Mouse (Mus musculus): ENCODE data around the gene Clcn7. TPM values are rescaled to one million over a fixed set of nuclear protein-coding genes. Genes with fewer than 3 reads are reported as not detected.
A peak's percentile ranks its signal among the peaks of the same experiment; 100 is the strongest.
"Not testable (repeated sequence)": the region's sequence is repeated elsewhere in the genome, so short reads cannot be mapped to it uniquely, and the experiment has no call there.

The Clcn7 gene
- total RNA-seq, 2 experiments from 2014 or later, result 27.5 to 28.9 TPM

DNA sequence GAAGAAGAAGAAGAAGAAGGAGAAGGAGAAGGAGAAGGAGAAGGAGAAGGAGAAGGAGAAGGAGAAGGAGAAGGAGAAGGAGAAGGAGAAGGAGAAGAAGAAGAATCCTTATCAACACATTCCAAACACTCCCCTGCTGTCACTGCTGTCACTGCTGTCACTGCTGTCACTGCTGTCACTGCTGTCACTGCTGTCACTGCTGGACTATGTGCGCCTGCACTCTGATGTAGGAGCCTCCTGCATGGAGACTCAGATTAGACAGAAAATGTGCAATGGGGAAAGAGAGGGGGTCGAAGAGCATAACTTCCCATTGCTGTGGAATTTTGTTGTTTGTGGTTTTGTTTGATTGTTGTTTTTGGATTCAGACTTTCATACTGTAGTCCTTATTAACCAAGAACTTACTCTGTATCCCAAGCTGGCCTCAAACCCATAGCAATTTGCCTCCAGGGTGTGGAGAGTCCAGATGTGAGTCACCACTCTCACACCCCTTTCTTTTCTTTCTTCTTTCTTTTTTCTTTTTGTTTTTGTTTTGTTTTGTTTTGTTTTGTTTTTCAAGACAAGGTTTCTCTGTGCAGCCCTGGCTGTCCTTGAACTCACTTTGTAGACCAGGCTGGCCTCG is 7.6 kb upstream of the Clcn7 start:
- intact Hi-C loops (cut with DNase I), result loop anchor here (5.0 kb wide), 1 partner anchor 147 kb away; the partner anchor contains the start of gene Ube2i
- not testable (repeated sequence) for DNase-seq

DNA sequence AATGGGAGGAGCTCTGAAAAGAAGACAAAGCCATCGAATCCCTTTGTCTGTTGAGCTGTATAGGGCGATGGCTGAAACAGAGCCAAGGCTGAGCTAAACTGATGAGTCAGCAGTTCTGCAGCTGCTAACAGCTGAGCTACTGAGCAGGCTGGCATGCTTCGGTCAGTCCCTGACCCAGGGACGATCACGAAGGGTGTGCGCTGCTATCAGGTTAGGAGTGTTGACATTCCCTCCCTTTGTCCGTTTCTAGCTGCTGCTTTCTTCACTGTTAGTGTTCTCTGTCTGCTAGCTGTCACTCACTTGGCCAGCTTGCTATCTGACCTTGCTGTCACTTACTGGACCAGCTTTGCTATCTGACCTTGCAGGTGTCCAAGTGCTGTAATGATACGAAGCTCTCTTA is 6.1 kb upstream of the Clcn7 start:
- intact Hi-C loops (cut with DNase I), result loop anchor here (5.0 kb wide), 1 partner anchor 145 kb away; the partner anchor contains the start of gene Ube2i
- DNase-seq, result peak in 1 of 2 experiments; percentile 35

DNA sequence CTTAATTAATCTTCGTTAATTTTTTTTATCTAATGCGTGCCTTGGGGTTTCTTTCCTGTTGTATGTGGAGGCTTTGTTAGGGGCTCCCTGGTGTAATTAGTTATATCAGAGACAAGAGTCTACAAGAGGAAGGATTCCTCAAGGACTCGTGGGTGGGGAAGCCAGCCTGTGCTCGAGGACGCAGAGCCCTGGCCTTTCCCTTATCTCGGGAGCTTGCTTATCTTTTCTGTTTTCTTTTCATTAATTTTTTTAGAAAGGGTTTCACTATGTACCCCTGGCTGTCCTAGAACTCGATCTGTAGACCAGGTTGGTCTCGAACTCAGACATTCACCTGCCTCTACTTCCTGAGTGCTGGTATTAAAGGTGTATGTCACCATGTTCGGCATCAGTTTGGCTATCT is 5.5 kb upstream of the Clcn7 start:
- intact Hi-C loops (cut with DNase I), result loop anchor here (5.0 kb wide), 1 partner anchor 145 kb away; the partner anchor contains the start of gene Ube2i
- DNase-seq, result no peak

DNA sequence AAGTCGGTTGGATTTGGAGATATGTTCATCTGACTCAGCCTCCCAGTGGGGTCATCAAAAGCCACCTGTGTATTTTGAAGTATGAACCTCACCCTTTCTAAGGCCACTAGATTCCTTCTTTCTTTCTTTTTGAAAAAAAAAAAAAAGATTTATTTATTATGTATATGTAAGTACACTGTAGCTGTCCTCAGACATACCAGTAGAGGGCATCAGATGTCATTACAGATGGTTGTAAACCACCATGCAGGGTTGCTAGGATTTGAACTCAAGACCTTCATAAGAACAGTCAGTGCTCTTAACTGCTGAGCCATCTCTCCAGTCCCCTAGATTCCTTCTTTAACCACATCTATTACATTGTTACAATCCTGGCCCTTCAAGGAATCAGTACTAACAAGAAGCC is 3.1 kb upstream of the Clcn7 start:
- intact Hi-C loops (cut with DNase I), result no loop called here
- DNase-seq, result no peak

DNA sequence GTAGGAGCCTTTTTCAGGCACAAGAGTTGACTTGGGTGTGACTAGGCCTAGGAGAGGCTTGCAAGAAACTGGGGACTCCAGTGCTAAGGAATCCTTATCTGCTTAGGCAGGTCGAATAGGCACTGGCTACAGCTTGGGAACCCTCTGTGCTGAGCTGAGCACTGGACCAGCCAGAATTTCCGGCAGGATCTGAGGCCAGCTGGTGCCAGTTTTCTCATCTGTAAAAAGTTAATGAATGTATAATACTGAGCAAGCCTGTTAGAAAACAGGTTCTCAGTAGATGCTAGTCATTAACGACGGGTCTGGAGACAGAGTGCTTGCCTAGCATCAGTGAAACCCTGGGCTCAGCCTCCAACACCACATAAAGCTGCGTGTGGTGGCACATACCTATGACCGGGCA is 2.4 kb downstream of the Clcn7 start:
- intact Hi-C loops (cut with DNase I), result no loop called here
- DNase-seq, result no peak

DNA sequence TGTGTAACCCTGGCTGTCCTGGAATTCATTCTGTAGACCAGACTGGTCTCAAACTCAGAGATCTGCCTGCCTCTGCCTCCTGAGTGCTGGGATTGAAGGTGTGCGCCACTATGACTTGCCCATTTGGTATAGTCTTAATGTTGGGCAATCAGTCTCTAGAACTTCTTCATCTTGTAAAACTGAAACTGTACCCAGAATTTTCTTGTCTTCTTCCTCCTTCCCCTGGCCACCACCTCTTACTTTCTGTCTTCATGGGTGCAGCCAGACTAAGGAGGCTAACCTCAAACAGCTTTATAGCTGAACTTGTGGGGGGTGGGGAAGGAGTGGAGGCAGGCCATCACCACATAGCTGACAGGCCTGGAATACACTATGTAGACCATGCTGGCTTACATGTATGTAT is 5.6 kb downstream of the Clcn7 start:
- no peak for DNase-seq
- intact Hi-C loops (cut with DNase I), result no loop called here

DNA sequence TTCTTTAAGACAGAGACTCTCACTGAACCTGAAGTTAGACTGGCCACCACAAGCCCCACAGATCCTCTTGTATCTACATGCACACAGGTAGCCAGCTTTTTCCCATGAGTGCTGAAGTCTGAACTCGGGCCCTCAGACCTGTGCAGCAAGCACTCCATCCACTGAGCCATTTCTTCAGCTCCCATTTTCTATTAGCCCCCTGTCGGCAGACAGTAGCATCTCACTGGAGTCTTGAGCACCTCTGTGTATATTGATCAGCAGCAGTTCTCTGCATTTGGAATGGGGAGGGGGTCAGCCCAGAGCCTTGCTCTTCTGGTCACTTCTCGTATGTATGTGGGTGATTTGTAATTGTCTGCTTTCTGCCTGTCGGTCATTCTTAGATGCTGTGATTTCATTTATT is 6.8 kb downstream of the Clcn7 start:
- no peak for DNase-seq
- intact Hi-C loops (cut with DNase I), result no loop called here

DNA sequence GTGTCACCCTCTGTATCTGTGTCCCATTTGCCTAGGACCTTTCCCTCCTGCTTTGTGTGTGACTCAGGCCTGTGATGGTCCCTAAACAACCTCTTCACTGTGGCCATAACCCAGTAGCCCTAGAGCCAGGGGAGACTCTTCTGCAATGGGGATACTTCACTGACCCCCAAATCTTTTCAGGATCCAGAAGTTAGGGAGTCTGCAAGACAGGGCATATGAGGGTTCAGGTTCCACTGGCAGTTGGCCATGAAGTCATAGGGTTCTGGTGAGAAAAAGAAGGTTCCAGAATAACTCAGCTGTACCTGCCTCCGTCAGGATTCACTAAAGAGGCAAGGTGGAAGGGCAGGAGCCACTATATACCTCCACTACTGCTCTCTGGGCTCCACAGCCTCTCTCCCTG is 29.0 kb downstream of the Clcn7 start, which contains the start of gene Ccdc154:
Gene Ccdc154, plus strand, starts transcription at position 301 of the 400 bp plus-strand sequence.
- DNase-seq, result no peak
- intact Hi-C loops (cut with DNase I), result no loop called here

DNA sequence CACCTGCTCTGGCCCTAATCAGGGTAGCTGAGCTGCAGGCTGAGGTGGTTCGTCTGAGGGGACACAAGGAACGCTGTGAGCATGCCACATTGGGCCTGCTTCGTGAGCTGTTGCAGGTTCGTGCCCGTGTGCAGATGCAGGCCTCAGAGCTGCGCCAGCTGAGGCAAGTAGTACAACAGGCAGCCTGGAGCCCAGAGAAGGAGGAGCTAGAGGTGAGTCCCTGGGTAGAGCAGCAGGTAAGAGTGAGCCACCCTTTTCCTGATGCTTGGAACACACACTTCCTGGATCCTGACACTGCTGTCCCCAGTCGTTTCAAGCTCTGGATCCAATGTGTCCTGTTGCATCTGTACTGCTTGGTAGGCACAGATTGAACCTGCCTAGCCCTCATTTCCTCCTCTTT is 30.2 kb downstream of the Clcn7 start:
- intact Hi-C loops (cut with DNase I), result no loop called here

DNA sequence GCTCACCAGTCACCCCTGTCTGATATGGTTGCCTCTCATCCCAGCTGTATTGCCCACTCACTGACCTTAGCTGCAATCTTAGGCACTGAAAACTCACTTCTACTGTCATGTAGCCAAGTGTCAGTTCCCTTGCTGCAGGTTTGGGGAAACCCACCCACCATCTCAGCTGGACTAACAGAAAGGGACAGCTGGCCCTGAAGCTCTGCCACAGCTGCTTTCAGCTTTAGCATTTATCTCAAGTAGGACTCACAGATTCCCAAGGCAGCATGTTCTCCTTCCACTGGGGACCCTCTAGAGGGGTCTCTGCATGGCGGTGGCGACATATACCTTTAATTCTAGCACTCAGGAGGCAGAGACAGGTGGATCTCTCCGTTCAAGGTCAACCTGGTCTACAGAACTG is 31.6 kb downstream of the Clcn7 start:
- DNase-seq, result no peak
- intact Hi-C loops (cut with DNase I), result no loop called here

More for the DNA sequence above, 30.2 kb downstream of the Clcn7 start:
- DNase-seq, result no peak

DNA sequence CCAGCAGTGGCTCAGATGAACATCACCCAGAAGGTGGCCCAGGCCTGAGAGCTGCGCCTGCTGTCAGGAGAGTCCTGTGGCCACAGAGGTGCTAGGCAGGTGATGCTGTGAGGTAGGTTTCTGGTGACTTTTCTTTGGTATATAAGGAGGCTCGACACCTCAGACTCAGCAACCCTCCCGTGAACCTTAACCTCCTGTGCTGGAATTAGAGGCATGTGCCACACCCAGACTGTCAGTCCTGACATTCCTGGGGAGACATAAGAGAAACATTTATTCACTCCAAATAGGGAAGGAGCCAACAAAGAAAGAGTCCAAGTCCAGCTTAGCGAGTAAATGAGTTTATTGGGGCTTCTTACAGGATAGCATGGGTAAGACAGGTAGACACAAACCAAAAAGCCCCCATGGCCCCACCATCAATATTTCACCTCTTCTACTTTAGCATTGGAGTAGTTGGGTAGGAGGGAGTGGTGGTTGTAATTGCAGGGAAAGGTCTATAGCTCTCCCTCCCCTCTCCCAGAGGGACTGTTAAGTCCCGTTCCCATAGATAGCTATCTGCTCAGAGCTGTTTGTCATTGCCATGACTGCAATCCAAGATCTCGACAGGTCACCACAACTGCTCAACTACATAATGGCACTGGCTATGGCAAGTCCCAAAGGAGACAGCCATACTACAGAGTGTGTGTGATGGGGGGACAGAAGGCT is 32.9 kb downstream of the Clcn7 start:
- intact Hi-C loops (cut with DNase I), result no loop called here
- DNase-seq, result no peak

DNA sequence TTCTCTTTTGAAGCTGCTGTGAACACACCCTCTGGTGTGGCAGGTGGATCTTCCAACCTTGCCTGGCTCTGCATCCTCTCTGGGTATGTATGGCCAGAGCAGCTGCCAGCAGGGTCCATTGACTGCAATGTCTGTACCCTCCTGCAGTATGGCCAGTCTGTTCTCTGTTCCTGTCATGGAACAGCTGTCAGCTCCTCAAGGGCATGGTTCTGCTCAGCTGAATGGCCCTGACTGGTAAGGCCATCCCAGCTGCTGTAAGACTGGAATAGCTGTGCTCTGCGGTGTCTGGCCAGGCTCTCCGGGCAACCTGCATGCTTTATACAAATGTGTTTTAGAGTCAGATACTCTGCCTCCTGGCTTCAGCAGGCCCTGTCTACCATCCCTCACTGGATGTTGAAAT is 36.5 kb downstream of the Clcn7 start:
- intact Hi-C loops (cut with DNase I), result no loop called here

DNA sequence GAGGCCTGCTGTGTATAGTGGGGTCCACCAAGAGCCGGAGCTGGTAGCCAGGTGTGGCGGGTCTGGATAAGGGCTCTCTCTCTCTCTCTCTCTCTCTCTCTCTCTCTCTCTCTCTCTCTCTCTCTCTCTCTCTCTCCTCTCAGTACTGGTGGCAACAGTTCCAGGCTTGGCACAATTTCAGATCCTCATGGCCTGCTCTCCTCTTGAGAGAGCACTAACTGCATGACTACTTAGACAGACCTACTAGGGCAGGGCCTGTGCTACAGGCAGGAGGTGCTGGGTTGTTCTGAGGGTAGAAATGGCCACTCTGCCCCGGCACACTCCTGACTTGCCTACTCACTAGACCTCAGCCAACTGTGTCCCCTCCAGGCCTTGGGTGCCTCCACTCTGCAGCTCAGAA is 39.4 kb downstream of the Clcn7 start:
- intact Hi-C loops (cut with DNase I), result no loop called here
- no peak for DNase-seq

More for the DNA sequence above, 36.5 kb downstream of the Clcn7 start:
- DNase-seq, result no peak

DNA sequence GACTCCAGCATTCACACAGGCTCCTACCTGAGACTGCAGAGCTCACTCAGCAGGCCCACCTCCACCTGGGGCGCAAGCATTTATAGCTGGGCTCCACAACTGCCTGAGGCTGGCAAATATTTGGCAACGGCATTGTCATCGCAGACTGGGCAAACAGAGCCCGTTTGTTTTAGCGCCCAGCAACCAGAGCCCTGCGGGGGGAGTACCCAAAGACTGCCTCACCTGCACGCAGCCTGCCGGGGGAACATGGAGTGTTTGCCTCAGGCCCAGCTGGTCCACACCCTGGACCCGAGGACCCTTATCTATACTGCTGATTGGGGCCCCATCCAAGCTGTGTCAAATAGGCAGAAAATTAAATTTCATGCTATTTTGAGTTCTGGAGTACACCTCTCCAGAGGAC is 42.2 kb downstream of the Clcn7 start, which contains the start of gene Gm38655:
Gene Gm38655, minus strand, starts transcription at position 61 of the 400 bp plus-strand sequence.
- intact Hi-C loops (cut with DNase I), result no loop called here

DNA sequence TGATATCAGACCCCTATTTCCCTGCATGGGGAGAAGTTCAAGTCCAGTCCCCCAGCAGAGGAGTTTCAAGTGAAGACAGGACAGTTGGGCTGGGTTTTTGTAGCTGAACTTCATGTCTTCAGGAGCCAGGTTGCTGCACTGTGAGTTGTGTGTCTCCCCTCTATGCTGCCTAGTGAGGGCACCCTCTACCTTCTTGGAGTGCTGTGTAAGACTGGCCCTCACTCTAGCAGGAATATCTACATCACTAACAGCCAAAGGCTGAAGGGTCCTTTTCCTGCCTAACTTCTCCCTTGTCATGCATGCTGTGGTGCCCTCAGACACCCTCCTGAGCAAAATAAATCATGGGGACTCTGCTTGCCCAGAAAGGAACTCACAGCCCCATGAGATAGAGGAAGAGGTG is 50.0 kb downstream of the Clcn7 start:
- DNase-seq, result no peak
- intact Hi-C loops (cut with DNase I), result loop anchor here (5.0 kb wide), 2 partner anchors 66 to 166 kb away; partner anchors contain the start of genes Cramp1l, Ift140 and Telo2

More for the DNA sequence above, 42.2 kb downstream of the Clcn7 start, which contains the start of gene Gm38655:
- DNase-seq, result no peak

DNA sequence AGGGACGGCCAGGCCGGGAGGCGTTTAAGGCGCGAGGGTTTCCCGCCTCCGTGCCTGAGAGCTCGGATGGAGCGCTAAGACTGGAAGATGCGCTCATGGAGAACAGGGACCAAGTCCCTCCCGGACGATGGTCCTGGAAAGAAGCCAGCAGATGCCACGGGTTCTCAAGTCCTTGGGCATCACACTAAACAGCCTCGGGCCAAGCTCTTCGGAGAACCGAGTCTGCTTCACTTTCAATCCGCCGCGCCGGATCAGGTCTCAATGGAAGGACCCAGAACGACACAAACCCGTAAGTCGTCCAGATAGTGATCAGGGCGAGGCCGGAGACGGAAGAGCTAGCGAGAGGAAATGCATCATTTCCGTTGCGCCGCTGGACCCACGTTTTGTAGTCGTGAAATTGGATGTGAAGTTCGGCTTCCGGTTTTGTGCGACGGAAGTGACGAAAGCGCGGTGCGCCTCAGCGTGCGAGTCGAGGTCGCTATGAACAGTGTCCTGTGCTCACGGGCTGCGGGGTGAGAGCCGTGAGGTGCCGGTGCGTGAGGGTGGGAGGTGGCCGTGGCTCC is 51.0 kb downstream of the Clcn7 start, which contains the start of gene BC003965:
Gene BC003965, plus strand, starts transcription at position 426 of the 563 bp plus-strand sequence.
- intact Hi-C loops (cut with DNase I), result loop anchor here (5.0 kb wide), 2 partner anchors 67 to 167 kb away; partner anchors contain the start of genes Cramp1l, Ift140 and Telo2
- DNase-seq, result peak; percentile 96 to 98

DNA sequence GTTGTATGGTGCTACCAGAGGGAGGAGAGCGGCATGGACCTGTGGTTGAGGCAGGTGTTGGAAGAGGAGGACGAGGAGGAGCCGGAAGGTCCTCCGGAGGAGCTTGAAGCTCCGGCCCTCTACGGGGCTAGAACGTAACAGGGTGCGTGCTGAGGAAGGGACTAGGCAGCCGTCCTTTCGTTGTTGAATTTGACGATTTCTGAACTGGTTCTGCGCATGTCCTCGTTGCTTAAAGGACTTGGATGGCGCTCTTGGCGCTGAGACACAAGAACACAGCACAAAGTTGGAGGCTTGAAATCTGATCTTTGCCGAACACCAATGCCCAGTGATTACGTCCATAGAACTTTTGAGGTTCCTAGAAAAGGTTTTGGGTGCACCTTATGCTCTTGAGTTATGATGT is 51.8 kb downstream of the Clcn7 start:
- no peak for DNase-seq
- intact Hi-C loops (cut with DNase I), result loop anchor here (5.0 kb wide), 3 partner anchors 68 to 168 kb away; partner anchors contain the start of genes Cramp1l, Ift140, Telo2 and Ube2i

DNA sequence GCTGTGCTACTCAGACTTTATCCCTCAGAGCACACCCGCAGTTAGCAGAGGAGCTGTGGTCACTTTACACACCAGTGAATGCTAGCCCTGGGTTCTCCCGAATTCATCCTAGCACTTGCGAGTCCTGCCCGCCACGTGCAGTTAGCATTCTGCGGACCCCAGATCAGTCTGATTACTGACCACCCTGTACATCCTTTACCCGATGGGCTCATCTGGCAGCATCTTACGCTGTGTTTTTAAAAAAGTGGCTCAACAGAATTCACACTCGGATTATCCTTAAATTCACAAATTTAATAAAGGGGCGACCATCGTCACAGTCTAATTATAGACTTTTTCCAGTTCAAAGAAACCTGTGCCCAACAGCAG is 54.6 kb downstream of the Clcn7 start:
- DNase-seq, result no peak
- intact Hi-C loops (cut with DNase I), result loop anchor here (5.0 kb wide), 1 partner anchor 85 kb away; the partner anchor contains the start of gene Ube2i

DNA sequence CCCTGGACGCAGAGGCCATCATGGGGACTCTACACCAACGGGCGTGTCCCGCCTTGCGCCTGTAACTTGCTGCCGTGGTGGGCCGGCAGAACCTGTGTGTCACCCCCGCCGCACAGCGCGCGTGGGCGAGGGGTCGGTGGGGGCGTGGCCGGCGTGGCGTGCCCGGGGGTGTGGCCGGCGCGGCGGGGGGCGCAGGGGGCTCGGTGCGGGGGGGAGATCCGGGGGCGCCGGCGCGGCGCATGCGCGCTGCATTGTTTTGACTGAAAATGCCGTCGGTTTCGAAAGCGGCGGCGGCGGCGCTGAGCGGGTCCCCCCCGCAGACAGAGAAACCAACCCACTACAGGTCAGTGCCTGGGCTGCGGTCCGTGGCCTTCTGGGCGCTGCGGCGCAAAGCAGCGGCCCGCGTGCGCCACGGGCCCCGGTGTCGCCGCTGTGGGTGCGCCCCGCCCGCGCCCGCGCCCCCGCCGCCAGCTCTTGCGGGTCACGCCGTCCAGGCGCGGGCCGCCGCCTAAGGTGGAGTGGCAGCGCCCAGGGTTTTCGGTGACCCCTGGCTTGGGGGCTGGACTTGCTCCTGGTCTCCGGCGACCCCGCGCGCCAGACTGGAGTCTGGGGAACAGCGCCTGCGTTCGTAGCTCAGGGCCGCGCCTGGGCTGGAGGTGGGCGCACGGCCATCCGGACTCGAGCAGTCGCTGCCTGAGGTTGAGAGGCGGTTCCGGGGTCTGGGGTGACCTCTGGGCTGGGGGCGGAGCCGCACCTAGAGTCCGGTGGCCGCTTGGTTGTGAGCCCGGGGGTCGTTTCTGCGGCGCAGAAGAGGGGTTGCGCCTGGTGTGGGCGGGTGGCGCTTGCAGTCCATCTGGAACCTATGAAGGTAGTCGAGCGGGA is 55.2 kb downstream of the Clcn7 start, which contains the start of gene Unkl:
Gene Unkl, plus strand, starts transcription at position 248 of the 882 bp plus-strand sequence.
- DNase-seq, result peak; percentile 81 to 87
- intact Hi-C loops (cut with DNase I), result loop anchor here (5.0 kb wide), 1 partner anchor 84 kb away; the partner anchor contains the start of gene Ube2i

DNA sequence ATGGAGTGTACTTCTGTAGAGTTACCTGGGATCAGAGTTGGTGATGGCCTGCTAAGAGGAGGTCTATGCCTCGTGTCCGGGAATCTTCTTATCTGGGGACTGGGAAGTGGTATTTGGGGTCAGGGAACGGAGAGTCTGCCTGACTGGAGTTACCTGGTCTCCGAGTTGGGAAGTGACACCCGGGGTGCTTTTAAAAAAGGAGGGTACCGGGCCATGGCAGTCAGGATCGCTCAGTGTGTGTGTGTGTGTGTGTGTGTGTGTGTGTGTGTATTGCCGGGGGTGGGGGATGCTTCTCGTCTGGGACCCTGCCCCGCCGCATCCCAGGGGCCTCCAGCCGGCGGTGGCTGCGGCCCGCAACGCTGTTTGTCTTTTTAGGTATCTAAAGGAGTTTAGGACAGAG is 55.9 kb downstream of the Clcn7 start:
- intact Hi-C loops (cut with DNase I), result loop anchor here (5.0 kb wide), 1 partner anchor 83 kb away; the partner anchor contains the start of gene Ube2i
- DNase-seq, result no peak

Measured in heart, postnatal 14 days (tissue).